Mouse (Mus musculus) adrenal gland, adult 18-20 months (tissue): ENCODE measurements around the gene Scrn3. TPM values are rescaled to one million over a fixed set of nuclear protein-coding genes. Genes with fewer than 3 reads are reported as not detected.

Experiments used
- DNase-seq, 2 experiments: peaks; one replicate each; pipeline ENCODE4 v3.0.0; 2021 to 2022; ENCODE audit warnings: low spot score in 2 of 2
- long read RNA-seq, 2 experiments: library from polyadenylated mRNA; stranded (forward); transcript quantifications; one replicate each; pipeline ENCODE4 v2.0.0; 2021
- total RNA-seq, 2 experiments: library from RNA; stranded (reverse); gene quantifications; 1 replicate in 1 of 2; 2 replicates in 1 of 2; pipeline ENCODE4 v1.2.3; 2021

The Scrn3 gene
- total RNA-seq = 10 to 100 TPM; 18.8 to 21.2 TPM
- long read RNA-seq, experiment 1, transcript Scrn3-202 (4 exons, 1,897 nt) = minor isoform, 6 of 19 reads
- long read RNA-seq, experiment 1, transcript Scrn3-201 (8 exons, 3,309 nt) = major isoform, 9 of 19 reads
- long read RNA-seq, experiment 1, partial matches to known transcripts = 3 of 19 reads
- long read RNA-seq, experiment 1, other reads (novel, unspliced or antisense) = 1 of 19 reads
- long read RNA-seq, experiment 2, transcript Scrn3-201 (8 exons, 3,309 nt) = minor isoform, 15 of 58 reads
- long read RNA-seq, experiment 2, transcript Scrn3-202 (4 exons, 1,897 nt) = major isoform, 22 of 58 reads
- long read RNA-seq, experiment 2, partial matches to known transcripts = 17 of 58 reads
- long read RNA-seq, experiment 2, other reads (novel, unspliced or antisense) = 4 of 58 reads

- peak; percentile 87 to 91 for DNase-seq
These were observed at the start of gene Scrn3, which contains the start of gene Cir1 for GRCm38 (mm10) chr2:73312152-73313116. Gene Scrn3, plus strand, starts transcription at chr2:73312601. Gene Cir1, minus strand, starts transcription at chr2:73312701.

GRCm38 (mm10) chr2:73263172-73263765, 49.1 kb upstream of the Scrn3 start:
- DNase-seq = no peak

DNA sequence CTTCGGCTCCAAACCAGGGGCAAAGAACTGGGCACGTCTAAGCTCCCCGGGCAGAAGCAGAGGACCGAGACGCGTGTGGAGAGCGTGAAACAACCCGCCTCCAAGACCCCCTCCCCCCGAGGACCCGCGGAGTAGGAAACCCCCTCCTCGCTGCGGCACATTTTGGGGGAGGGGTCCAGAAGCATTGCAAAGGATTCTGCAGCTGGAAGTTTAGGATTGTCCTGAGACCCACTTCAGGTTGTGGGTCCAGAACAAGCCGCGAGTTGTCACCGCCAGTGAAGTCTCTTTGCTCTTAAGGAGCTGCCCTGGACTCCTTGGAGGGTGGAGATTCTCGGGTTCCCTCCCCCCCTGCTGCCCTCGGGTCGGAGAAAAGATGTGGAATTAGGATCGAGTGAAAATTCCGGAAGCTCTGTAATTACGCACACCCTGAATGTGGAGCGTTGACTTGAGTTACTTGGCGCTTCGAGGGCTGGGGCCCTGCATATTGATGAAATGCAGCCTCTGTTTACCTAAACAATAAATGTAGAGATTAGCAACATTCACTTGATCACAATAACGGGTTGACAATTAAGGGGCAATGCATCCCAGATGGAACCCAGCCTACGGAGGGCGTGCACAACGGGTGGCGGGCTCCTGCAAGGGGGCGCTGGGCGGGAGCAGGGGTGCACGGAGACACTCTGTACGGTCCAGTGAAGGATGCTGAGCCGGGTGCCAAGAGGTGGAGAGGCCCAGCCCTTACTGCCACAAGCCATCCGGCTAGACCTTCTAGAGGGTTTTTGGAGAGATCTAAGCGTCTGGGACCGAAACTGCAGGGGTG, 48.4 kb upstream of the Scrn3 start:
- no peak for DNase-seq

- no peak for DNase-seq
These were observed 47.7 kb upstream of the Scrn3 start for GRCm38 (mm10) chr2:73264611-73265195.

- DNase-seq = no peak
These were observed 46.4 kb upstream of the Scrn3 start for GRCm38 (mm10) chr2:73266011-73266410.

DNA sequence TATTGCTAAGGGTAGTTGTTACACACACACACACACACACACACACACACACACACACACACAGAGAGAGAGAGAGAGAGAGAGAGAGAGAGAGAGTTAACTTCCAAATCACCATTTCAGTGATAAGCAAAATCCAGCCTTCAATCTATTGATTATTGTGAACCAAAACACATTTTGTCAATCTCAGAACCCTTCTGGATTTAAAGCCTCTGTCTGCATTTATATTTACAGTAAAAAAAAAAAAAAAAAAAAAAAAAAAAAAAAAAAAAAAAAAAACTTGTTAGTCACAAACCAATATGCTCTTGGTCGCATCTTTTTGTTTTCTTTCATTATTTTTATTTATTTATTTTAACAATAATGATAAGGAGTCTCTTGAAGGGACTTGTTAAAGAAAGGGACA, 45.8 kb upstream of the Scrn3 start:
- DNase-seq = no peak

DNA sequence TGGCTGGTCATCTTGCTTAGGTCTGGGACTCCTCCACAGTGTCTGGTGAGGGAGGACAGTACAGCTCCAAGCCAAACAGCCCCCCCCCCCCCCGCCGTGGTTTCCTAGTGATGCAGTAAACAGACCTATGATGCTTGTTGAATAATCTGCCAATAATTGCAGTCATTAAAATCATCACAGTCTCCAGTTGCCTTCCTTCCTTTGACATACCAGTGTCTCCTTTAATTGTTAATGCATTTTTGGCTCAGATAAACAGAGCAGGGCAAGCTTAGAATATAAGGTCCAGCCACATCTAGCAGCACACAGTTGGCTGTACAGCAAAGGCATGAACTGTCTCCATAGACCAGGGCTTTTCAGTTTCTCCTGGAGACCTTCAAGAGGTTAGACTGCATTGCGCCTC, 45.2 kb upstream of the Scrn3 start:
- DNase-seq = no peak

DNA sequence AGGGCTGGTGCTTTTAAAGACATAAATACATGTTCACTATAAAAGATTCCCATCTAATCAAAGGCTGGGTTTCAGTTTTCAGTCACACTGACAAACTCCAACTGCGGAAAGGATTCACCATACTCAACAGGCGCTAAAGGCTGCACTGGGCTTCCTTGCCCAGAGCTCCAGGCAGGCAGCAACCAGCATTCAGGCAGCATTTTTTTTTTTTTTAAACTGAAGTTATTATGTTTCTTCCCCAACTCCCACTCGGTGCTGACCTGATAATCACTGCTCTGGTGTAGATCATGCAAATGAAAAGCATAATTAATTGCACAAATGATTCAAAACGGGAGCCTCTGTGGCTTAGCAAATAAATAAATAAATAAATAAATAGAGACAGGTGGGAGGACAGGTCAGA, 44.6 kb upstream of the Scrn3 start:
- no peak for DNase-seq

DNA sequence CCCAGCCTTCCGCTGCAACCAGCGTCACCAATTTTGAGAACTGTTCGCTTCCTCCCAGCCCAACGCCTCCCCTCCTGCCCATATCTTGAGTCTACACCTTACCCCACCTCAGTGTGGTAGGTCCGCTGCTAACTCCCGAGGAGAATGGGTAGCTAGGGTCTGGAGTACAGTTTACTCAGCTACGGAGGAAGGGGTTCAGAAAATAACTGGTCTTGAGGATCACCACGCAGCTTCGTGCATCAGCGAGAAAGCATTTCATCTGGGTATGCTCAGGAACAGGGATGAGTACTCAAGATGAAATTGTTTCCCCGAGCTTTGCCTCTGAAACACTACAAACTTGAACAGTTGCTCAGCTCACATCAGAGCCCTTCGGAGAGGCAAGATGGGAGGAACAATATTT, 44.1 kb upstream of the Scrn3 start:
- no peak for DNase-seq

- no peak for DNase-seq
These were observed 43.5 kb upstream of the Scrn3 start for GRCm38 (mm10) chr2:73268836-73269395.

DNA sequence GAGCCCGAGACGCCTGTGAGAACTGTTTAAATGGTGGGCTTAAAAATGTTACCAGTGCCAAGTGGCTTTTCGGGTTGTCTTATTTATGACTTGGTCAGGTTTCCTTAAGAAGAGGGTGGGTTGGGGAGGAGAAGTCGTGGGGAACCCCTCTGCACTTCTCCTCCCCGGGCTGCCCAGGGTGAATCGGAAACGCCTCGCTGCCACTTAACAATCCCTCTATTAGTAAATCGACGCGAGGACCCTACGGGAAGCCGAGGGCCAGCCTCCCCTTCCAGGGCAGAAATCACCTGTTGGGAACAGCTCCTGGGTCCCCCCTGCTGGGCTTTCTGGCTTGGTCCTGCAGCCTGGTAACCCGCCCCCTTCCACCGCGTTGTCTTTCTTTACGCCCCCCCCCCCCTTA, 42.7 kb upstream of the Scrn3 start:
- no peak for DNase-seq

GRCm38 (mm10) chr2:73270071-73270592, 42.3 kb upstream of the Scrn3 start:
- no peak for DNase-seq

GRCm38 (mm10) chr2:73270593-73271458, 41.6 kb upstream of the Scrn3 start:
- DNase-seq = no peak

DNA sequence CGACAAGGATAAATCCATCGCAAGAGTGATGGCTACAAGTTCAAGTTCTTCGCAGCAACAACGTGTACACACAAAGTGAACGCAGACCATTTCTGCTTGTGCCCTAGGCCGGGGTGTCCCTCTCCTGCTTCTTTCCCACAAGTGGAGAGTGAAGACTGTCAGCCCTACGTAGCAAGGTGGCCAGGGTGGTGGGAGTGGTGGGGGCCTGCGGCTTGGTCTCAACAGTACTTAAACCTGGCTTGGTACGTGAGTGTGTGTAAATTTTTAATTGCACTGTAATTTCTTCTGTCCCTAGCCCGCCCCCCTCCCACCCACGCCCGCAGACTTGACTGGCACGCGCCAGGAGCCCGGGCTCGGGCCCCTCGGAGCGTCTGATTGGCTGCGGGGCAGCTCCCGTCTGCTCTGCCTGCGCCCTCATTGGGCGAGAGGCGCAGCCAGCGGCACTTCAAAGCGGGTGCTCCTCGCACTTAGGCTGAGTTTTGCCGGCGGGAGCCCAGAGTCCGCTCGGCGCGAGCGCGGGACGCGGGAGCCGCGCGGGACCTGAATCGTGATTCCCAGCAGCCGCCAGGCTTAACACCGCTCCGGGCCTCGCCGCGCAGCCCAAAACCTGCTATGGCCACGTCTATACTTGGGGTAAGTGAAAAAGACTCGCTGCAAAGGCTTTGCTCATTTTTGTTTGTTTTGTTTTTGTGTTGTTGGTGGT, 40.8 kb upstream of the Scrn3 start, which contains the start of gene Sp9:
Sp9 (plus strand) TSS at position 467 of the 703 bp plus-strand sequence.
- no peak for DNase-seq

DNA sequence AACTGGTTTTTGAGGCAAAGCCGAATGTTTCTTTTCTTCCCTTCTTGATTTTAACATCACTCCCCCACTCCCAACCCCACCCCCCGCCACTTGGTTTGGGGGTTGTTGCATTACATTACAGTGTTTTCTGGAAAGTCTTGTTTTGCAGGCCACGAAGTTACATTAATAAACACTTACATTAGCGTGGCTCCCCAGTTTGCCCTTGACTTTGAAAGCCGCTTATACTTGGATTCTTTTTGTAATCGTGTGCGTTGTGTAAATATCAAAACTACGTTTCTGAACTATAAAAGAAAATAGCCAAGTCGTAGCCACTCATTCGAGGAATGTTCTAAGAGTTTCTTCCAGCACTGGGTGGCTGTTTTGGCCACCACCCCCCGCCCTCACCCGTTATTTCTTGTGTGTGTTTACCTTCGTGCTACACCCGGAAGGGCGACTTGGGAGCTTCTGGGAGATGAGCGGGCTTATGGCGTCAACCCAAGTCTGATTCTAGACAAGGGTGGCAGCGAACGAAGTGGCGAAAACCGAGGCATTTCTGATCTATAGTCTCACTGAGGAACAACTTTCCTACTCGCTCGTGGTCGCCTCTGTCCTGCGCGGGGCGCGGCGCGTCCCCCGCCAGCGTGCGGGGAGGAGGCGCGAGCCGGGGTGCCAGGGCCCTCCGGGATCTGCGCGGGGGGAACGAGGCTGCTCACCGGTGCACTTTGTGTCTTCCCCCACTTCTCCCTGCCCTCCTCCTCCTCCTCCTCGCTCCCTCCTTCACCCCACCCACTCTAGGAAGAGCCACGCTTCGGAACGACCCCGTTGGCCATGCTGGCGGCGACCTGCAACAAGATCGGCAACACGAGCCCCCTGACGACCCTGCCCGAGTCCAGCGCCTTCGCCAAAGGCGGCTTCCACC, 39.8 kb upstream of the Scrn3 start:
- DNase-seq = no peak

GRCm38 (mm10) chr2:73273249-73274118, 38.9 kb upstream of the Scrn3 start:
- no peak for DNase-seq
